Mouse (Mus musculus) neural tube, embryonic 10.5 days (tissue): ENCODE measurements around the gene Prcd.
A peak's percentile ranks its signal among the peaks of the same experiment; 100 is the strongest.
"Not testable (repeated sequence)": the region's sequence is repeated elsewhere in the genome, so short reads cannot be mapped to it uniquely, and the experiment has no call there.

Experiments used
- DNase-seq: peaks from one replicate; pipeline ENCODE4 v3.0.0-alpha.2; 2017; ENCODE audit warnings: low spot score; ENCODE audit errors: extremely low spot score

Prcd gene

DNA sequence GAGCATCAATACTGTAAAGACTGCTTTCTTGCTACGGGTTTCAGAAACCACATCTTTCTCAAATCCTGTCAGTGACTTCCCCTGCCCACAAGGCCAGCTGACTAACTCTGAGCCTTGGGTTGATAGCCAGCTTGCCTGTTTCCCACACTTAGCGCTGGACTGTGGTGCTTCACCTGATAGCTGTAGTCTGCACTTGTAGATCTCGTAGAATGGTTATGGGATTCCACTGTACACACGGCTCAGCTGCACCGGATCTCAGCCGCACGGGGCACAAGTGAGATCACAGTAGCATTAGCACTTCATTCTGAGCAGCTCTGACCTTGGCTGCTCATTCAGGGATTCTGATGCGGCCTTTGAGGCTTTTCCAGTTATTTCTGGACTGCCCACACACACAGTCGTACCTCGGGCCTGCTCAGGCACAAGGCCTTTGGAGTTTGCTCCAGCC lies 15.1 kb downstream of the Prcd start:
- DNase-seq: no peak

GRCm38 (mm10) chr11:116668839-116669238 lies 15.5 kb downstream of the Prcd start:
- DNase-seq: no peak

DNA sequence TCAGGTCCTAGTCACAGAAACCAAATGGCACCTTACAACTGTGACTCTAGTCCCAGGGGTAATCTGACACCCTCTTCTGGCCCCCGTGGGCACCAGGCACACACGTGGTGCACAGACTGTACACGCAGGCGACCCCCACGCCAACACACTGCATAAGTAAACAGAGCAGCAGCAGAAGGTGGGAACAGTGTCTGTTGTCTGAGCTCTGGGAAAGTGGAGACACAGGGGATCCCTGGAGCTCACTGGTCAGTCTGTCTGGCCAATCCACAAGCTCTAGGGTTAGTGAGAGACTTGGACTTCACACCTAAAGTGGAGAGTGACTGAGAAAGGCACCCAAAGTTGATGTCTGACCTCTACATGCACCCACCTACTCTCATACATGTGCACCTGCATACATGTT lies 16.0 kb downstream of the Prcd start:
- DNase-seq: no peak

DNA sequence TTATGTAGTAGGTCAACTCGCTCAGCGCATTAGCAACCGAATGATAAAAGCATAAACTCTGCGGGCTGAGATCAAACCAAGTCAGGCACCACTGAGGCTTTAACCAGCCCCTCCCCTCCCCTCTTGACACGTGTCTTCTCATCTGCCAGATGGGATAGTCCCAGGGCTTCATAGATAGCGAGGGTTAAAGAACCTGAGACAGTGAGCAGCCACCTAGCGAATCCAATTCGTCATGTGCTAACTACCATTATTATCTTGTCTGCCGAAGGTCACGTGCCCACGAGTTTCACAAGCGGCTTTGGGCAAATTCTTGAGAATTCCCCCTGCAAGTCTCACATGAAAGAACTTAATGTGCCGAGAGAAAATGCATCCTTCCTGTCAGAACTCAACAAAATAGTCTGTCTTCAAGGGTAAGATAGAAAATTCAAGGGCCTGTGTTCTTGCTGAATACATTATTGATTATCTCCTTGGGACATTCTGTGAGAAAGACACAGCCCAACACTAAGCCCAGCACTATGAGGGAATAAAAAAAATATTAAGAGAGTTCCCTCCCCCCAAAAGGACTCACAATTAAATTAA lies 16.5 kb downstream of the Prcd start:
- no peak for DNase-seq

DNA sequence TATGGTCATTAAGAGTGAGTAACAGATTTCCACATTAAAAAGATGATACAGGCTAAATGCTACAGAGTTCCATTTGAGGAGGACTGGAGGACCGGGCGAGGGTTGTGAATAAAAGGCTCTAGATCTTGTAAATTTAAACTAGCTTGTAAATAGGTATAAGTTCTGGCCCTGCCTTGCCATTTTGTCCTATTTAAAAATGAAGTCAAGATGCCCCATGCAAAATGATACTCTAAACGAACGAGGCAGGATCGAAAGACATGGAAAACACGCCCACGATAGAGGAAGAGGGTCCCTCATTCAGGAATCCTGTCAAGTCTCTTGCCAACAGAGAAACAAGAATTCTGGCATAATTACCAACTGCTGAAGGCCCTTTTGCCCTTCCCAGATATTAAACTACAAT lies 17.1 kb downstream of the Prcd start:
- DNase-seq: no peak

DNA sequence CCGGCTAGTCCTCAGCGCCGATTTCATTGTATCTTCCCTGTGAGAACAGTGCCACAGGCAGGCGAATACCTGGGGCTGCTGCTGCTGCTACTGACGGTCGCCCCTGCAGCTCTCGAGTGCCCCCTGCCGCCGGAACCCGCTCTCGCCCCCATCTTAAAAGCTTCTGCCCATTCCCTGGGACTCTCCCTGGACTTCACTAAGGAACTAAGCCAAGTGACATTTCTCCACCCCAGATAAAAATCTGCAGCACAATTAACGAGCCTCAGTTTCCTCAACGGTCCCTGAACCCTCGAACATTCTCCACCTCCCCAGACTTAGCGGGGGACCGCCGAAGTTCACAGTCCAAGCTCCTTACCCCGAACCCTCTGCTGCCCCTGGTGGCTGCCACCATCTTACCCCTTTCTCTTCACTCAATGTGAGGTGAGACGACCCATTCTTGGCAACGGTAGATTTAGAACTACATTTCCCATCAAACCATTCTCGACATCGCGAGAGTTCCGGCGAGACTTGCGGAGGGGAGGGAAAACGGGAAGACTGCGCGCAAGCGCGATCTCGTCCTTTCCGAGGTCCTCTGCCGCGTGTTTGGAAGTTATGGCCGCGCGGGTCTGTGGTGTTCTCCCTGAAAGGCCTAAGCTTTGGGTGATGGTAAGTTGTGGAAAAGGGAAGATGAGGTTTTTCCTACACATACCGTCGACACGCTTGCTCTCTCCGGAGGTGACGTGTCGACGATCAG lies 17.9 kb downstream of the Prcd start:
- DNase-seq: peak; percentile 96

- no peak for DNase-seq
These were observed 18.6 kb downstream of the Prcd start for GRCm38 (mm10) chr11:116671845-116672434.

GRCm38 (mm10) chr11:116672595-116672994 lies 19.3 kb downstream of the Prcd start:
- no peak for DNase-seq

- DNase-seq: no peak
These were observed 20.1 kb downstream of the Prcd start for GRCm38 (mm10) chr11:116673410-116673809.

DNA sequence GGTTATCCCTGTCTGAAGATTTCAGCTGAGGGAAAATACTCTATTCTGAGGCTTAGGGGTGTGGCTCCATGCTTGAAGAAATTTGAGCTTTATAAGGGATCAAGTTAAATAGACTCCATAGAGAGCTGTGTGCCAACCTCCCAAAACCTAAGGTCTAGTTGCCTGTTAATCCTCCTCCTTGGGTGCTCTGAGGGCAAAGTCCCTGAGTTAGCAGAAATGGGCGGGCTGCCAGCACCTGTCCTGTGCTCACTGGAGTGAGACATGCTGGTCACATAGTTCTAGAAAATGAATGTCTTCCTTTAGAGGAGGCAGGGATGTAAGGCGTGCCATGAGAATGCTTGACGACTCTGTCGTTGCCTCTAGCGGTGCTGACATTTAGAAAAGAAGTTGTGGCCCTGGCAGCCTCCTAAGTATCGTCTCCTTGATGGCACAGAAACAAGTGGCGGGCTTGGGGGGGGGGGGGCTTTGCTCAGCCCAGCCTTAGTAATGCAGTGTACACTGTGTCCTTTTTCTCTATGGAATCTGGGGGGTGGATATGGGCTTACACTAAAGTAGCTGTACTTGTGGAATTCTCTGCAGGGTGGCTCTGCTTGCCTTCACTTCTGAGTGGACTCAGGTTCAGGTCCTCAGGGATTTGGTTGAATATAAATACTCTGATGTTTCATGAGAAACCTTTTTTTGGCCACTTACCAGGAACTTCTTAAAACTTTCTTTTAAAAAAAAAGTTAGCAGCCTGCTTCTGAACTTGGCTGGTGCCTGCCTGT lies 21.5 kb downstream of the Prcd start:
- no peak for DNase-seq

DNA sequence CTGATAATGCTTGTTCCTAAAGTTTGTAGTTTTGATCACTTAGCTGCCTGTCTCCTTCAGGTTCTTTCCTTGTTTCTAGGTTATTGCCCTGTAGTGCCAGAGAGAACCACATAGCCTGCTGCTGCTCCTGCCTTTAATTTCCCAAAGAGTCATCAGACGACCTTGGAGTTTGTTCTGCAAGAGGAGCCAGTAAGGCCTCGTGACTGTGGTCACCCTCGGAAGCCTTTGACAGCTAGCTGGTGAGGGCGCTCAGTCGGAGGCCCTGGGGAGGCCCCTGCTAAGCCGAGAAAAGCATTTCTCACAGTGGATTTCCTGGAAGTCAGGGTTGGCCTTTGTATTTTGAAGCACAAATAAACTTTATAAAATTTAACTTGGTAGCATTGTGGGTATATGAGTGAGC lies 22.1 kb downstream of the Prcd start:
- not testable (repeated sequence) for DNase-seq

GRCm38 (mm10) chr11:116676175-116676976 lies 23.0 kb downstream of the Prcd start:
- DNase-seq: no peak

DNA sequence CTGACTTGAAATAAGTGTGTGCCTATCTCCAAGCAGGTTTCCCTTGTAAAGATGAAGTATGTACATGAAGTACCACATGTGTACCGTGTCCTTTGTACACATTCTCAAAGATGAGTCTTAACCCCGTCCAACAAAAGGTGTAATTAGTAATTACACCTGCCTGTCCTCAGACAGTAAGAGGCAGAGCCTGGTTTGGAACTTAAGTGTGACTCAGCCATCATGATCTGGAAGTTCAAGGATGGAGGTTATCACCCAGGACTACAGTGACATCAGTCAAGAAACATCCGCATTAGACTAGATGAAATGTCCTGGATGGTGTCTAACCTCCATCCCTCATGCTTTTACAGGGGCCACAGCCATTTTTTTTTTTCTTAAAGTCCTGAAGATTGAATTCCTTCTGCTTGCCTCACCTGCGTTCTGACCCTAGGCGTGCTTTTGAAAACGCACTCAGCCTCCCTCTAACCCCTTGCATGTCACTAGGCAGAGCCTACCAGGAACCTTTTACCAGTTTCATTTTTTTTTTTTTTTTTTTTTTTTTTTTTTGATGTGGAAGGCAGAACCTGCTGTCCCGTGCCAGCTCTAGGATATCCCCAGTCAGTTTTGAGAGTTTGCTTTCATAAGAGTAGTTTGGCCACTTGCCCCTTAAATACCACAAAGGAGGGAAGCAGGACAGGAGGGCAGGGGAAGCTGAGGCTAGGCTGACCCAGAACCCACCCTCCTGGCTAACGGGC lies 24.5 kb downstream of the Prcd start:
- DNase-seq: no peak

GRCm38 (mm10) chr11:116679148-116679547 lies 25.8 kb downstream of the Prcd start:
- no peak for DNase-seq

- no peak for DNase-seq
These were observed 27.2 kb downstream of the Prcd start for GRCm38 (mm10) chr11:116680321-116681091.

GRCm38 (mm10) chr11:116681147-116681546 lies 27.8 kb downstream of the Prcd start:
- no peak for DNase-seq

DNA sequence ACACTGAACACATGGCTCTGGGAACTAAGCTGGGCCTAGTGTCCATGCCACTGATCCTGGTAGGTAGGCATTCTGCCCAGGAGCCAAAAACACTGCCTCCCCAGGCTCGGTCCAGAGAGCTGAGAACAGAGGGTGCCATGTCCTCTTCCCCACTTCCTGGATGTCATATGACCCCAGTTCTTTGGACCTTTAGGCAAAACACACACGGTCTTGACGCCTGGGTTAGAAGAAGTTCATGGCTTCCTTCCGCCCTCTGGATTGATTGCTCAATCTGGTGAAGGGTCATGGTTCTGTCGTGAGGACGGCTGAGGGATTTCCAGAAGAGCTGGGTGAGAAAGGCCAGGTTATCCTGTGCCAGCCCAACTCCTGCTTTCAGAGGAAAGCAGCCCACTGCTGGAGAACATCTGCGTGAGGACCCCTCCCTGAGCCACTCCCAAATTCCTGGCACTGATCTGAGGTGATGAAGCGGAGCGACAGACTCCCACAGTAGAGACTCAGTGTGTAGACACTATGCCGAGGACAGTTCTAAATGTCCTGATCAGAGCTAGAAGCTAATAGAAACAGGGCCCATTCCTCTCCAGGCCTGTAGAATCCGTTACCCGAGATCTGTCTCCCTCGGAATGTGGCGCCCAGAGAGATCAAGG lies 29.3 kb downstream of the Prcd start:
- no peak for DNase-seq

DNA sequence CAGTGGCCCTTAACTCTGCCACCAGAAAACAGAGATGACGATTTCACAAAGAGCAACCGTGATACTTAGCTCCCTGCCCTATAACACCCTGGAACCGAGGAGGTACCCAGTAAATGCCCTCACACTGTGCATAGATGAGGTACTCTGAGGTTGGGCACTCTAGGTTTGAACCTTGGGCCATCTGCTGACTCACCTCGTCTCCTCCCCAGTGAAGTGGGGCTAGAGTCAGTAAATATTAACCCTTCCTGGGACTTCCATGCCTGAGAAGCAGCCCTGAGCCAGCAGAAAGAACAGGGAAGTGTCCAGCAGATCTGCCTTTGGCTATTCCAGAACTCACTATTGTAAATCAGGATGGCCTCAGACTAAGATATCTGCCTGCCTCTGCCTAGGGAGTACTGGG lies 30.4 kb downstream of the Prcd start:
- no peak for DNase-seq

GRCm38 (mm10) chr11:116685729-116686128 lies 32.4 kb downstream of the Prcd start:
- DNase-seq: no peak
